Mouse (Mus musculus): ENCODE measurements around the gene Cdh24.

Cdh24 gene

DNA sequence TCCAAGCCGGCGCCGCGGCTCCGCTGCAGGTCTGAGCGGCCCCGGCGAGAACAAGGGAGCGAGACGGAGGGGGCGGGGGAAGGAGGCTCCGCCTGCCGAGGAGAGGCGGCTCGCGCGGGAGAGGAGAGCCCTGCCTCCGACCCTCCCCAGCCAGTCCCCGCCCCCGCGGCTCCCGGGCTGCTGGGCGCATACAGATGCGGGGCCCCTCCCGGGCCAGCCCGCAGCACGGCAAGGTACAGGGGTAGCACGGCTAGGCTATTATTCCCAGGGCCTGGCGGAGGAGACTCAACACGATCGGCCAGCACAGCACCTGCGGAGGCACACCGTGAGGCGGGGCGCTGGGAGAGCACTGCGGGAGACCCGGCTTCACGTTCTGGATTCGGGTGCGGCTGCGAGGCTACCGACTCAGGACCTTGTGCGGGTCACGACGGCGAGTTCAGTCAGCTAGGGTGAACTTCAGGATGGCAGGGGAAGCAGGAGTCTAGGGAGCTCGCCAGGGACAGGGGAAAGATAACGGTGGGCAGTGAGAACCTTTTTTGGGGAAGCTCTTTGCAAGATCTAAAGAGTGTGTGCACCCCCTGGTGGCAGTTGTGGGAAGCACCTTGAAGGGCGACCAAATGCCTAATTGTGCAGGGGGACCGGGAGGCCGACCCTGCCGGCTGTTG, at the start of gene Cdh24:
Cdh24 (minus strand) TSS at position 60 of the 665 bp plus-strand sequence.
- Histone ChIP-seq H3K27me3 (ENCODE audit: control insufficient read depth, insufficient read depth, low read length, poor library complexity, severe bottlenecking) (no peaks in the 10 kb centered on the region), H3K36me3 (ENCODE audit: control insufficient read depth, insufficient read depth, low read length, poor library complexity, severe bottlenecking) (peaks cover 15% of the 10 kb centered on the region)
- peak; percentile 90 for DNase-seq (ENCODE audit: low read depth, low spot score)

DNA sequence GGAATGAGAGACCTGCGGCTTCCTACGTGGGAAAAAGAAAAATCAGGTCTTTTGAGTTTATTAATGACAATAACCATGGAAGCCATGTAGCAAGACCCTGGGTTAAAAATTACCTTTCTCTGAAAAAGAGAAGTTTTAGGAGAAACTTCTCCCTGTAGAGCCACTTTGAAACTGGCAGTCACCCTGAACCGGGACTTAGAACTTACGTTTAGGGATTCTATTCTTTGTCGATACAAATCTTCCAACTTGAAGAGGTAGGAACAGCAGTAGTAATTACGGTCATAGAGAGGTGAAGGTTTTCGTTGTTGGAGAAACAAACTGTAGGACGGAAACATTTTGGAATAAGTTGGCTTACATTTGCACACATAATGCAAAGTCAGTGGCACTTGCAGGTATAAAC, 46.1 kb upstream of the Cdh24 start:
- peak; percentile 9 for DNase-seq (ENCODE audit: low read depth, low spot score)
- H3K36me3 ChIP-seq (ENCODE audit: control insufficient read depth, insufficient read depth, low read length, poor library complexity, severe bottlenecking), result peaks cover 7% of the 10 kb centered on the region; the same call in 1 of the 2 replicates
- H3K27me3 ChIP-seq (ENCODE audit: control insufficient read depth, insufficient read depth, low read length, poor library complexity, severe bottlenecking), result no peaks in the 10 kb centered on the region

DNA sequence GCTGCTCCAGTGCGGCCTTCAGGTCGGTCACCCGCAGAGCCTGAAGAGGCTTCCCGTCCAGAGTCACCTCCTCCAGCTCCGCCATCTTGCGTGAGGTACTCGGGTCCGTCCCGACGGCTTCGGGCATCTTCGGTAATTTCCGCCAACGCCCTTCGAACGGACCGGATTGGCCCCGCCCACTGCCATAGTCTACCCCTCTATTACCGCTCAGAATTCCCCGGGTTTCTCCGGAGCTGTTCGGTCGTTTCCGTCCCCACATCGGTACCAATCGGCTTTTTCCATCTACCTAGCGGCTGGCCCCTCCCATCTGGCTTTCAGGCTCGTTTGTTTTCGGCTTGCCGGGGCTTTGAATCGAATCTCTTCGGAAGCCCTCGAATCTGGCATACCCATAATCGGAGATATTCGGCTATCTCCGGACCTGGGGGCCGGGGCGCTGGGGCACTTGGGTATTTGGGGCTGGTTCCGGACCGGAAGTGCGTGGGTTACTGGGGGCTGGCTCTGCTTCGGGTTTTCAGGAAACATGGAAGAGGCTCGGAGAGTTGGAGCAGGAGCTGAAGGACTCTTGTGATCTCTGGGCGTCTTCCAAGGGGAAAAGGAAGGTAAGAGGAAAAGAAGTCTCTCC, 45.5 kb upstream of the Cdh24 start, which contains the start of gene Acin1:
Acin1 (minus strand) TSS at position 410 of the 622 bp plus-strand sequence.
- peak; percentile 100 for DNase-seq (ENCODE audit: low read depth, low spot score)
- no peaks in the 10 kb centered on the region for H3K27me3 ChIP-seq (ENCODE audit: control insufficient read depth, insufficient read depth, low read length, poor library complexity, severe bottlenecking)
- H3K36me3 ChIP-seq (ENCODE audit: control insufficient read depth, insufficient read depth, low read length, poor library complexity, severe bottlenecking), result peaks cover 7% of the 10 kb centered on the region; the same call in 1 of the 2 replicates

DNA sequence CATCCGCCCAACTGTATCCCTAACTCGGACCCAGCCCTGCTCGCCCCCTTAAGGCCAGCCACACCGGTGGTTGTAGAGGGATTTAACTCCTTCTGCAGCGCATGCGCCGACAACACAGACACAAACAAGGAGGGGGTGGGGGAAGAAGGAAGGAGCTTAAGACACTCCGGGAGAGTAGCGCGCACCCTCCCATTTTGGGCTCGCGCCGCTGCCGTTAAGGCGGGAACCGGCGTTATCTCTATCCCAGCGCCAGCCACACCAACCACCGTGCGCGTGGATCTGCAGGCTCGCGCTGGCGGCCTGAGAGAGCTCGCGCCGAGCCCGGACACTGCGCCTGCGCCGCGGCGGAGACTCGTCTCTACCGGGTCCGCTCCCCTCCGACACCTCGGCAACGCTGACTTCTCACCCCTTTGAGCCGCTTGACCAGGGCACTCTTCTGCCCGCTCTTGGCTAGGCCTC, 44.9 kb upstream of the Cdh24 start, which contains the start of gene 1700123O20Rik:
1700123O20Rik (plus strand) TSS at position 154 of the 459 bp plus-strand sequence.
- Histone ChIP-seq H3K36me3 (ENCODE audit: control insufficient read depth, insufficient read depth, low read length, poor library complexity, severe bottlenecking) (peaks cover 7% of the 10 kb centered on the region; the same call in 1 of the 2 replicates), H3K27me3 (ENCODE audit: control insufficient read depth, insufficient read depth, low read length, poor library complexity, severe bottlenecking) (no peaks in the 10 kb centered on the region)
- peak; percentile 83 for DNase-seq (ENCODE audit: low read depth, low spot score)

DNA sequence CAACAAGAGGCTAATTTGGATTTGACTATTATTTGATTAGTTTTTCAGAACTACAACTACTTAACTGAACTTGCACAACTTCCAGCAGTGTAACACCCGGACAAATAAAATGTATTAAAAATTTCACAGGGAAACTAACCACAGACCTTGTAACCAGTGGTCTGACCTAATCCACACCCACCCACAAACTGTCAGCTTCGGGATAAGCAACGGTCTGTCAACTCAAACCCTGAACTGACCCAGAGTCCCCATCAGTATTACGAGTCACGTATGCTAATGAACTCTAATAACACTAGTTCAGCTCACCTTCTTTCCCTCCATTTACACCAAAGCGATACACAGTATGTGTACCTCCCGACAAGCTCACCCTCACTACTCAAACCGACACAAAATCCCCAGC, 44.3 kb upstream of the Cdh24 start:
- Histone ChIP-seq H3K36me3 (ENCODE audit: control insufficient read depth, insufficient read depth, low read length, poor library complexity, severe bottlenecking) (peaks cover 4% of the 10 kb centered on the region; the same call in 1 of the 2 replicates), H3K27me3 (ENCODE audit: control insufficient read depth, insufficient read depth, low read length, poor library complexity, severe bottlenecking) (no peaks in the 10 kb centered on the region)
- no peak for DNase-seq (ENCODE audit: low read depth, low spot score)

DNA sequence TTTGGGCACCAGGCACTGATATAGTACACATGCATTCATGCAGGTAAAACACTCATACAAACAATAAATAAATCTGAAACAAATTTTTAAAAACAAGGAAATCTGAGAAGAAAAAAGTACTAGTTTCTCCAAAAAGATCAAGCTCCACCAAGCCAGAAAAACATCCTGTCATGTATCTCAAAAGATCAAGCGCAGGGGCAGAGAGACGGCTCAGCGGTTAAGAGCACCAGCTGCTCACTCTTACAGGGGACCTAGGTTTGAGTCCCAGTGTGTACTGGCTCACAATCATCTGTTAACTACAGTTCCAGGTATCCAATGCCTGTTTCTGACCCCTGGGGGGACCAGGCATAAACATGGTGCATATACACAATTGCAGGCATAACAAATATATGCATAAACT, 41.2 kb upstream of the Cdh24 start:
- Histone ChIP-seq H3K27me3 (ENCODE audit: control insufficient read depth, insufficient read depth, low read length, poor library complexity, severe bottlenecking) (no peaks in the 10 kb centered on the region), H3K36me3 (ENCODE audit: control insufficient read depth, insufficient read depth, low read length, poor library complexity, severe bottlenecking) (peaks cover 11% of the 10 kb centered on the region)
- no peak for DNase-seq (ENCODE audit: low read depth, low spot score)

DNA sequence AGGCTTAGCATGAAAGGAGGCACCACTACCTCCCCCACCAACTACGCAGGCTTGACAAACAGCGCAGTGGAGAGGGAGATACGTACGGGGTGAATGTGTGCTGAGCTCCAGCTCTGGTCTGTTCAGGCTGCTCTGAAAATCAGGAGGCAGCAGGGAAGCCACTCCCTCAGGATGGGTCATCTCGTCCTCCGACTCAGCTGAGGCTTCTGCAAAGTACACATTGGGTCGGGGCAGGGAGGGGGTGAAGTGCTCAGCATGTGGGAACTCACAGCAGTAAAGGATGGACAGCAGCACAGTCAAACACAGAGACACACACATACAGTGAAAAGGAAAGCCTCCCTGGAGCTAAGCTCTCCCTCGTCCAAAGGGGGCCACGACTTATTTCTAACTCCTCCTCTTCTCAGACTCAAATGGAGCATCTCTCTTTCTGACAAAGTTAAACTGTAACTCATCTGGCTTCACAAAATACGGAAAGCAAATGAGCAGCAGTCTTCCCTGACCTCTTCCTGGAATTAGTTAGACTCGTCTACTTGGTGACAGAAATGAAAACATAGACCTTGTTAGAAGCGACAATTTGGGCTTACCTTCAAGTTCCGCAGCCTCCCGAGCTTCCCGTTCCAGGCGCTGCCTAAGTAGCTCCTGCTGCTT, 37.6 kb upstream of the Cdh24 start:
- no peaks in the 10 kb centered on the region for H3K27me3 ChIP-seq (ENCODE audit: control insufficient read depth, insufficient read depth, low read length, poor library complexity, severe bottlenecking)
- no peak for DNase-seq (ENCODE audit: low read depth, low spot score)
- peaks cover 25% of the 10 kb centered on the region for H3K36me3 ChIP-seq (ENCODE audit: control insufficient read depth, insufficient read depth, low read length, poor library complexity, severe bottlenecking)

DNA sequence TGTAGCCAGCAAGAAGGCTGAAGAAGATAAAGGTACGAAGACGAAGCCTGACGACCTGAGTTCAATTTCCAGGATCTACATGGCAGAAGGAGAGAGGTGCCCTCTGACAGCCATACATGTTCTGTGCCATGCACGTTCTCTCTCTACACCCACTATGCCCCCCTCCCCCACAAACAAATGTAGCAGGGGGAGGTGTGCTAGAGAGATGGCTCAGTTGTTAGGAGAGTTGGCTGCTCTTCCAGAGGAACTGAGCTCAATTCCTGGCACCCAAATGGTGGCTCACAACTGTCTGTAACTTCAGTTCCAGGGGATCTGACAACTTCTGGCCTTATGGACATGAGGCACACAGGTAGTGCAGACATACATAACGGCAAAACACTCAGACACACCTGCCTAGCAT, 35.1 kb upstream of the Cdh24 start:
- H3K36me3 ChIP-seq (ENCODE audit: control insufficient read depth, insufficient read depth, low read length, poor library complexity, severe bottlenecking), result peaks cover 24% of the 10 kb centered on the region
- H3K27me3 ChIP-seq (ENCODE audit: control insufficient read depth, insufficient read depth, low read length, poor library complexity, severe bottlenecking), result no peaks in the 10 kb centered on the region
- no peak for DNase-seq (ENCODE audit: low read depth, low spot score)

DNA sequence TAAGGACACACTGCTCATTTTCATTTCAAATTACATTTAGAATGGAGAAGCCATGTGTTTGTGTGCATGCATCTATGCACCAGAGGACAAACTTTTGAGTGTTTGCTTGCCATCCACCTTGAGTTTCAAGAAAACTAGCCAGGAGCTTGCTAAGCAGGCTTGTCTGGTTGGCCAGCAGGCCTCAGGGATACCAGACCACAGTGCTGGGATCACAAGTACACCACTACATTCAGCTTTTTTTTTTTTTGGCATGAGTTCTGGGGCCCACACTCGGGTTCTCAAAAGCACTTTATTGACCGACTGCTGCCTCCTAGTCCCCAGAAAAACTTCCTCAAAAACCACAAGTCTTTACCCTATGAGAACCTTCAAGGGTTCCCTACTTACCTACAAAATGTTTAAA, 33.2 kb upstream of the Cdh24 start:
- DNase-seq (ENCODE audit: low read depth, low spot score), result no peak
- peaks cover 21% of the 10 kb centered on the region for H3K36me3 ChIP-seq (ENCODE audit: control insufficient read depth, insufficient read depth, low read length, poor library complexity, severe bottlenecking)

DNA sequence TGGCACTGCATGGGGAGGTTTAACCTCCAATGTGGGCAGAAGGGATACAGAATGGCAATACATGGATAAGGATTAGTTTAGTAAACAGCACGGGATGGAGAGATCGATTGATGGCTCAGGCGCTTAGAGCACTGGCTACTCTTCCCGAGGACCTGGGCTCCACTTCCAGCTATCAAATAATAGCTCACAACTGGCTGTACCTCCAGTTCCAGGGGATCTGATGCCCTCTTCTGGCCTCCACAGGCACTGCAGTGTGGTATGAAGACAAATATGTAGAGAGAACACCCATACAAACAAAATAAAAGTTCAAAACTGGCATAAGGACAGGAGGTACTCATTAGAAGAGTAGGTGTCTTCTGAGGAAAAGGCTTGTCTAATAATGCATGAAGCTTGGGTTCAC, 28.2 kb upstream of the Cdh24 start:
- Histone ChIP-seq H3K36me3 (ENCODE audit: control insufficient read depth, insufficient read depth, low read length, poor library complexity, severe bottlenecking) (peaks cover 17% of the 10 kb centered on the region), H3K27me3 (ENCODE audit: control insufficient read depth, insufficient read depth, low read length, poor library complexity, severe bottlenecking) (no peaks in the 10 kb centered on the region)
- peak; percentile 65 for DNase-seq (ENCODE audit: low read depth, low spot score)

More for the DNA sequence above, 33.2 kb upstream of the Cdh24 start:
- H3K27me3 ChIP-seq (ENCODE audit: control insufficient read depth, insufficient read depth, low read length, poor library complexity, severe bottlenecking), result no peaks in the 10 kb centered on the region

DNA sequence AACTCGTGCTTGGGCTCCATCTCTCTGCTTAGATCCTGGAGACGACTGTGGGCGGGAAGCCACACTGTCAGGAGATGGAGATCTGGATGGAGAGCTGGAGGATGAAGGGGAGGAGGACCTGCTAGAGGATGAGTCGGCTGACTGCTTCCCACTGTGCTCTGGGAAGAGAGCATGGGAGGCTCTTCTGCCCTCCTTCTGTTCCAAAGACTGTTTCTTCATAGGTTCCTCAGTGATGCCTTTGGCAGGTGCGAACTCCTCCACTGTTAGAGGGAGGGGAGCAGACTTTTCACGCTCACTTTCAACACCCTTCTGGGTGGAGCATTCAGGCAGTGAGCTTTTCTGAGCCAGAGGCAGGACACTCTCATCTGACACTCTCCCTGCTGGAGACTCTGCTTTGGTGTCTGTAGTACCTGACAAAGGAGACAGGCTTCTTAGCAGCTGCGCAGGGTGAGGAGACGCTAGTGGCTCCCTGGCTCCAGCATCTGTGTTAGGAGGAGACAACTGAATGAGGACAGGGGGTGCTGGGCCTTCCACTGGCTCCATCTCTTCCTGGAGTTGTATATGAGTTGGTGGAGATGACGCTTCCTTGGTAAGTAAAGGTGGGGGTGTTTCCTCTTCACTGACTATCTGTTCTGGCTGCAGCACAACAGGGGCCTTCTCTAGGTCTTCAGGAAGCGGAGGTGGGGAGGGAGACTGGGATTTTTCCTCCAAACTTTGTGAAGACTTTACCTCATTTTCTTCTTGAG, 23.5 kb upstream of the Cdh24 start:
- no peak for DNase-seq (ENCODE audit: low read depth, low spot score)
- Histone ChIP-seq H3K36me3 (ENCODE audit: control insufficient read depth, insufficient read depth, low read length, poor library complexity, severe bottlenecking) (peaks cover 27% of the 10 kb centered on the region), H3K27me3 (ENCODE audit: control insufficient read depth, insufficient read depth, low read length, poor library complexity, severe bottlenecking) (no peaks in the 10 kb centered on the region)

DNA sequence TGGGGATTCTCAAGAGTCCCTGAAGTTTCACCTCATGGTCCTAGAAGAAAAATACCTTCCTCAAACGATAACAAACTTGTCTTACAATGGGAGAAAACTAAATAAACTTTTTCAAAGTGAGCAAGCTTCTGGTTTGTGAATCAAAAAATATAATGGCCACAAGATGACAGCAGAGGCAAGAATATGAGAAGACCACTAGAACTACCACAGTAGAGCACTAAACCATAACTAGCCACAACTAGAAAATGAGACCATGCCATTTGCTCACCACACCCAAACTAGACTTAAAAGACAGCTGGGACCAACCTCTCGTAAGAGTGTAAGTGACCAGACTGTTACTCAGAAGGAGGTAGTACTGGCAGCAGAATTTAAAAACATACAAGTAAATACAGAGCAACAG, 18.8 kb upstream of the Cdh24 start:
- H3K36me3 ChIP-seq (ENCODE audit: control insufficient read depth, insufficient read depth, low read length, poor library complexity, severe bottlenecking), result peaks cover 34% of the 10 kb centered on the region
- DNase-seq (ENCODE audit: low read depth, low spot score), result no peak
- no peaks in the 10 kb centered on the region for H3K27me3 ChIP-seq (ENCODE audit: control insufficient read depth, insufficient read depth, low read length, poor library complexity, severe bottlenecking)

DNA sequence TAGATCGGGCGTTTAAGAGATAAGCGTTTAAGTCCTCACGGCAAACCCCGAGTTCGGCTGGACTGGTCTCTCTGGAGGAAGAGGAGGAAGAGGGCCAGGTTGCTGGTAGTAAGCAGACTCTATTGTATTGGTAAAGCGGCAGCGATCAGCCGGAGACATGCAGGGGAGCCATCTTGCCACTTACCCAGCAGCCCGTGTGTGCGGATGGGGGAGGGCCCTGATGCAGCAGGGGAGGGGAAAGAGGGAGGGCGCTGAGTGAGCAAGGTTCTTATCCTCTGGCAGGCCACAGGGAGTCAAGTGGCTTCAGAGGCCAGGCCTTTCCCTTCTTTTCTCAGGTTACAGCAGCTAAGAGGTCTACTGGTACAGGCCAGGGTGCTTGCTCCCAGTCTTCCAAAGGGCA, 12.3 kb upstream of the Cdh24 start:
- H3K27me3 ChIP-seq (ENCODE audit: control insufficient read depth, insufficient read depth, low read length, poor library complexity, severe bottlenecking), result no peaks in the 10 kb centered on the region
- H3K36me3 ChIP-seq (ENCODE audit: control insufficient read depth, insufficient read depth, low read length, poor library complexity, severe bottlenecking), result peaks cover 18% of the 10 kb centered on the region
- peak; percentile 79 for DNase-seq (ENCODE audit: low read depth, low spot score)

DNA sequence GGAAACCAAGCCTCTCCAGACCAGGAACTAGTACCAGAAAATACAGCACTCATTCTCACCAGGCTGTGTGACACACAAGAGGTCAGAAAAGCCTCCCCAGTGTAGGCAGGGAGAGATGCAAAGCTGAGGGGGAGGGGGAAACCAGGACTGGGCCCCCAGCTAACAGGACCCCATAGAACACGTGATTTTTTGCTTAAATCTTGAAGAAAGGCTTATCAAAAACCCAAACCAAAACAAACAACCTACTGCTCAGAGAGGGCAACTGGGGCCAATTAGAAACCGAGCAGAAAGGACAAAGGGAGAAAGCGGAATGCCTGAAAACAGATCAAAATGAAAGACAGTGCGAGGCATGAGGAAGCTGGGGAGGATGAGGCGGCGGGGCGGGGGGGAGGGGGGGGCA, 11.6 kb upstream of the Cdh24 start:
- DNase-seq (ENCODE audit: low read depth, low spot score), result no peak
- H3K36me3 ChIP-seq (ENCODE audit: control insufficient read depth, insufficient read depth, low read length, poor library complexity, severe bottlenecking), result peaks cover 18% of the 10 kb centered on the region
- no peaks in the 10 kb centered on the region for H3K27me3 ChIP-seq (ENCODE audit: control insufficient read depth, insufficient read depth, low read length, poor library complexity, severe bottlenecking)

All from splenic B cell, adult 2 months (primary cell).